Mouse (Mus musculus) ZHBTc4 (cell line): ENCODE results near the gene Tmem136.
A peak's percentile ranks its signal among the peaks of the same experiment; 100 is the strongest.

Experiments
- DNase-seq: peaks from one replicate; pipeline ENCODE4 v3.0.0-alpha.2; 2011; ENCODE audit warnings: low read depth, low spot score

The Tmem136 gene

DNA sequence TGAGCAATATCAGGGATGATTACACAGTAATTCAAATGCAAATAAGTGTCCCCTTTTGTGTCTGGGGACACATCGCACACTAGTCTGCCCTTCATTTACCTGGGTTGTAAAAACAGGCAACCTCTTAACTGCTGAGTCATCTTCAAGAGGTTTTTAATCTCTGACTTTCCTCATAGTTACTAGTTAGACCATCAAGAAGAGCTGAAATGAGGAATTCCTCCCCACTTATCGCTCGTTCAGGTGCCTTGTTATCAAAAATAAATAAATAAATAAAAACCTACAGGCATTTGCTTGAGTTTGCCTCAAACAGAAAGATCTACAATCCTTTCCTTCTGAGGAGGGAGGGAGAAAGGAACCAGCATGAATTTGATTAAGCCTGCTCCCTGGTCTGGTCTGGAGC lies 7.6 kb downstream of the Tmem136 start:
- DNase-seq = no peak

DNA sequence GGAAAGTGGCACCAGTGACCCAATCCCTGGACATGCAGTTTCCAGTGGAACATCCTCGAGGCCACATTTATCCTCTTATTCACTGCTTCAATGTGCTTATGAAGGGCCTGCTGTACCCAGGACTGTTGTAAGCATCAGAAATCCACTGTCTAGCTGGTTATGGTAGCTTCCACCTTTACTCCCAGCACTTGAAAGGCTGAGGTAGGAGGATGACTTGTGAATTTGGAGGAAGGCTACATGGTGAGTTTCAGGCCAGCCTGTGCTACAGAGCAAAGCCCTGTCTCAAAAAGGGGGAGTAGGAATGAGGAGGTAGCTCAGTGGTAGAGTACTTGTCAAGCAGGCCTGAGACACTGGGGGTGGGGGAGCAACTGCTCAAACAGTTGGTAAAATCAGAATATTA lies 8.3 kb downstream of the Tmem136 start:
- DNase-seq = no peak

DNA sequence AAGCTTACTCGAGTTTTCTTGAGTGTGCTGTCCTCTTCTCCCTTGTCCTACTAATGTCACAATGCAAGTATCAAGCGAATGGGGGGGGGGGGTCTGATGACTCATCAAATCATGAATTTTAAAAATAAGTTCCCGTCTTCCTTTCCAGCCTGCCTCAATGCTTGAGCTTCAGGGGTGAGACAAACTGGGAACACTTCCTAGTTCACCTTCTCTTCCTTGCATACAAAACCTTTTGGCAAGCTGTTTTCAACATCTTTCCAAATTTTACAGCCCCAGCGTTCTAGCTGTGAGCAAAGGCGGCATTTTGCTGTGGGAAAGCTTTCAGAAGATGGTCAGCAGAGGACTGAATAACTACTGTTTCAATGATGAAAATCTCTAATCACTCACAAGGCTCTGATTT lies 8.8 kb downstream of the Tmem136 start:
- no peak for DNase-seq

DNA sequence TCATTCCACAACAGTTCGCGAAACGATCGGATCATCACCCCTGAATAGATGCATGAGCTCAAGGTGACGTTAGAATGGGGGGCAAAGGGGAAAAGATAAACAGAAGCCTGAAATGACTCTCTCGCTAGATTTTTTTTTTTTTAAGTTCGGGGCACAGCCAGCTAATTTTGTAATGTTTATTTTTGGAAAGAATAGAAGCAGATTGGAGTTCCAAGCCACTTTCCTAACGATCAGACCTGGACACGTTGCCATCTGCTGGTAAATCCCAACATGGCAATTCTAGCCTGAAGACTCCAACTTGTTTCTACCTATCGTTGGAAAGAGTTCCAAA lies 9.2 kb downstream of the Tmem136 start, which contains the start of gene Arhgef12:
TSS of gene Arhgef12 (minus strand) at position 53 of the 331 bp plus-strand sequence.
- DNase-seq = peak; percentile 50

GRCm38 (mm10) chr9:43106426-43107186 lies 9.8 kb downstream of the Tmem136 start:
- no peak for DNase-seq

DNA sequence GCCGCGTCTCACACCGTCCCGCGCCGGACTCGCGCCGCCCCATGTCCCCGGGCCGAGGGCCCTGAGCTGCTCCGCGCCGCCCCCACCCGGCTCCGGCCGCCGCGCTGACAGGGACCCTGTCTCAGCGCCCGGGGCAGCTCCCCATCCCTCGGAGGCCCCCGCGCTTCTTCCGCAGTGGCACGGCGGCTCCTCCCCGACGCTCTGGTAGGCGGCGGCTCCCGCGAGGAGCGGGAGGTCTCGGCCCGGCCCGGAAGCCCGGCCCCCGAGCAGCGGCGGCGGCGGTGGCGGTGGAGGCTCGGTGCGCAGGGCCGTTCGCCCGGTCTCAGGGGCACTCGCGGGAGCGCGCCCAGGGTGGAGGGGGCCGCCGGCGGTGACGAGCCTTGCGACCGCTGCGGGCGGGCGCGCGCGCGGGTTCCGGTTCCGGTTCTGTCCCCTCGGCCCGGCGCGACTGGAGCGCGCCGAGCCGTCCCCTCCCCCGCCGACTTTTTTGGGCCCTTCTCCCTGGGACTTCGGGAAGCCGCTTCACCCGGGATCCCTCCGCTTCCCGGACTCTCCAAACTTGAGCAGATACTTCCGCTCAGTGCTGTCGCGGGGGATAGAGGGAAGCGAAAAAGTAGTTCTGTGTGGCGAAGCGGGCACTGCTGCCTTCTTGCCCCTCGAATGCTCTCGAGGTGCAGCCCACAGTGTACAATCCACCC lies 10.6 kb downstream of the Tmem136 start:
- DNase-seq = peak; percentile 97

DNA sequence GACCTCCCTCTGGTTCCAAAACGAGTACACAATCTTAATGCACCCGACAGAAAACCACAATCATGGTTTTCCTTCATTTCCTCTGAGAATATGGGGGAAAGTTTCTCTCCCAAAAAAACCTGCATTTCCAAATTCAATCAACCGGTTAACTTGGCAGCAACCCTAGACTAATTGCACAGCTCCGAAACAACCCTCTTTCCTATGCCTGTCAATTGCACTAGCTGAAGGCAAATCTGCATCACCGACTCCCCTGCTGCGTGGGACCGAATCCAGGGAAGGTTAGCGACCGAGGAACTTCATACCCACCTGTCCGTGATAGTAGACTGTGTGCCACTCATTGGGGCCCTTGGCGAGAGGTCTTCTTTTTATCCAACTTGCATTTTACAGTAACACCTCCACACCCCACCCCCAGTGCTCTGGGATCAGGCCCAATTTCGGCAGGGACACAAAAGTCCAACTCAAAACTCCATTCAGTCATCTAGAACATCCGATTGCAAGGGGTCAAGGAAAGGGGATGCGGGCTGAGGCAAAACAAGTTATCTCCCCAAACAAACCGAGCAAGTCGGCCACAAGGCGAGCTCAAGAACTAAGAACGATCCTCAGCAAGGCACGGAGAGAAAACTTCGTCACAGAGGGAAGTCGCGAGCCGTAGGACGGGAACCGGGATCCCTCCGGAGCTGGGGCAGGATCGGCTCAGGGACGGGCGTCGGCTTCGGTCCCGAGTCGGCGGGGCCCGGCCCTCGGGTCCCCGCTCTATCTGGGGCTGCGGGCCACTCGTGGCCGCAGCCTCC lies 11.3 kb downstream of the Tmem136 start:
- peak; percentile 66 for DNase-seq

- peak; percentile 38 for DNase-seq
Observed at GRCm38 (mm10) chr9:43104526-43104872, 11.9 kb downstream of the Tmem136 start.

GRCm38 (mm10) chr9:43103675-43104299 lies 12.6 kb downstream of the Tmem136 start:
- DNase-seq = no peak

DNA sequence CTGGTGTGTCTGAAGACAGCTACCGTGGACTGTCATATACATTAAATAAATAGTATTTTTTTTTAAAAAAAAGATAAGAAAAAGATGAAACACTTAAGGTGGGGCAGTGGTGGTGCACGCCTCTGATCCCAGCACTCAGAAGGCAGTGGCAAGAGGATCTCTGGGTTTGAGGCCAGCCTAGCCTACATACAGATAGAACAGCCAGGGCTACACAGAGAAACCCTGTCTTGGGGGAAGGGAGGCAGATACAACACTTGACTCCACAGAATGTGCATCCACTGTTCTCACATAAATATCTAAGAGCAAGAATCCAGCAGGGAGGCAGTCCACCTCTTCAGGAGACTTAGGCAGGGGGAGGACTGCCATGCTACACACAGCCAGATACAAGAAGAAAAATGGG lies 13.4 kb downstream of the Tmem136 start:
- DNase-seq = no peak

- DNase-seq = no peak
Observed at GRCm38 (mm10) chr9:43101936-43102595, 14.3 kb downstream of the Tmem136 start.

GRCm38 (mm10) chr9:43098922-43099321 lies 17.4 kb downstream of the Tmem136 start:
- no peak for DNase-seq

- no peak for DNase-seq
Observed at GRCm38 (mm10) chr9:43097801-43098557, 18.4 kb downstream of the Tmem136 start.

DNA sequence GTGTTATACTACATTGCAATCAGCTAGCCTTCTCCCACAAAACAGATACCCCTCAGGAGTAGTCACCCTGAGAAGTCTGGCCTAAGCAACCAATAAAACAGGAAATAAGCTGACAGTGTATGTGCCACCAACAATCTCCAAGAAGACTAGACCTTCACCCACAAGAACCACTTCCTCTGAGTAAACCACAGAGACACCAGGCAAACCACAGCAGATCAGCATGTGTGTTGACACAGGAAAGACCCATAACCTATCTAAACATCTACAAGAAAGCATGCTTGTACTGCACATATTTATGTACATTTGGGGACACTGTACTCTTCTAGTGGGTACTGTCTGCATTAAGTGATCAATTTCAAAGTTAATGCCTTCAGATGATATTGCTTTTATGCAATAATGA lies 20.0 kb downstream of the Tmem136 start:
- DNase-seq = no peak

DNA sequence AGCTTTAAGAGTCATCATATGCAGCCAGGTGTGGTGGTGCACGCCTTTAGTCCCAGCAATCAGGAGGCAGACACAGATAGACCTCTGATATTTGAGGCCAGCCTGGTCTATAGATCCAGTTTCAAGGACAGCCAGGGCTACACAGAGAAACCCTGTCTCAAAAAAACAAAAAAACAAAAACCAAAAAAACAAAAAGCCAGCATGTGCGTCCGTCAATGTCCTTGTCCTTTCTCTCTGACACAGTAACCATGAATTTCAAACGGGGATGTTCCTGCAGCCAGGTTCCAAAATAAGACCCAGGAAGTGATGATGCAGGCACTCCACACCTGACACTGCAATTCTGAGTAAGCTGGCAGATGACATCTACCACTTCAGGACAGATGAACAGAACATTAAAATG lies 21.5 kb downstream of the Tmem136 start:
- DNase-seq = no peak

GRCm38 (mm10) chr9:43093803-43094202 lies 22.6 kb downstream of the Tmem136 start:
- DNase-seq = no peak

GRCm38 (mm10) chr9:43085686-43086285 lies 30.6 kb downstream of the Tmem136 start:
- DNase-seq = peak; percentile 66

GRCm38 (mm10) chr9:43084496-43085362 lies 31.6 kb downstream of the Tmem136 start:
- peak; percentile 27 for DNase-seq

DNA sequence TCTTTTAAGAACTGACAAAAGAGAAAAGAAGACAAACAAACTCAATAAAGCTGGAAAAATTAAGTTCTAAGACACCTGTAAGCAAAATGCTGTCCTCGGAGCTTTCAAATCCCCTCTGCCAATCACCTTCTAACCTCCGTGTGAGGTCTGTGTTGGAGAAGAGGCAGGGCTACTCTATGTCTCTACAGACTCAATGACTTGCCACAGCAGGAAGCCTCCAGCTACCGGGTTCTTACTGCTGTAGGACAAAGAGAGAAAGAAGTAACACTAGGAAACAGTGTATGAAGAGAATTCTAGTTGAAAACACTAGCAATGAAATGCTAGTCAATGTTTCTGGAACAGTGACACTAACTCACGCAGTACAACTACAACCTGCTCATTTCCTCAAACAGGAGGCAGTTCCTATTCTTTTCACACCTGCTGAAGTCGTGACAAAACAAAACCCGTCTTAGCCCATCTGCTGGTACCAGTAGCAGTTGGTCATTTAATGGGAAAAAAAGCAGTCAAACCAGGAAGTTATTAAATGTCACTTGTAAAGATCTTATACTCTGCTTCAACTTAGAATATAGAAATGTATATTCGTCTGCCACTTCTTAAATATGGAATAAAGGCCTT lies 32.8 kb downstream of the Tmem136 start:
- DNase-seq = peak; percentile 77
